Mouse (Mus musculus) heart, embryonic 13.5 days (tissue): ENCODE data around the gene Notch4. TPM values are rescaled to one million over a fixed set of nuclear protein-coding genes. Genes with fewer than 3 reads are reported as not detected.

Experiments
- ATAC-seq: fragments of 200-750 bp; cut with Nextera tagmentation; 2 replicates; pipeline ENCODE4 v1.8.0; 2017; ENCODE audit warnings: moderate TSS enrichment; ENCODE audit not compliant: insufficient number of reproducible peaks, low FRiP score, low TSS enrichment; ENCODE audit errors: extremely low read depth
- H3K27ac ChIP-seq: fragments of 300-500 bp; sonication (generic); replicated peaks from 2 replicates; pipeline ENCODE4 v1.5.1; 2015; ENCODE audit warnings: moderate library complexity, mild to moderate bottlenecking, inconsistent platforms
- H3K27me3 ChIP-seq: fragments of 300-500 bp; sonication (generic); replicated peaks from 2 replicates; pipeline ENCODE4 v1.6.1; 2015; ENCODE audit warnings: mild to moderate bottlenecking, inconsistent platforms
- H3K36me3 ChIP-seq: fragments of 300-500 bp; sonication (generic); 2 replicates; pipeline ENCODE4 v1.6.1; 2015; ENCODE audit warnings: mild to moderate bottlenecking, inconsistent platforms
- H3K4me1 ChIP-seq: fragments of 300-500 bp; sonication (generic); 2 replicates; pipeline ENCODE4 v1.6.1; 2015; ENCODE audit warnings: inconsistent platforms
- H3K4me2 ChIP-seq: fragments of 300-500 bp; sonication (generic); 2 replicates; pipeline ENCODE4 v1.6.1; 2015; ENCODE audit warnings: inconsistent platforms, mild to moderate bottlenecking, moderate library complexity
- H3K4me3 ChIP-seq: fragments of 300-500 bp; sonication (generic); 2 replicates; pipeline ENCODE4 v1.5.1; 2015; ENCODE audit warnings: moderate library complexity, mild to moderate bottlenecking, inconsistent platforms
- H3K9ac ChIP-seq: fragments of 300-500 bp; sonication (generic); 2 replicates; pipeline ENCODE4 v1.6.1; 2015; ENCODE audit warnings: inconsistent platforms, mild to moderate bottlenecking, moderate library complexity
- H3K9me3 ChIP-seq: fragments of 300-500 bp; sonication (generic); 2 replicates; pipeline ENCODE4 v1.6.1; 2016; ENCODE audit warnings: inconsistent platforms
- WGBS: fragments of 180-500 bp; shearing (Covaris S2); methylation state at CpG from one replicate; pipeline ENCODE4 v1.1.7; 2015; ENCODE audit warnings: mixed read lengths; 5-methylcytosine and 5-hydroxymethylcytosine counted together
- polyA plus RNA-seq: library from polyadenylated mRNA; unstranded; fragments of >200 nt; fragmentation: Nextera tagmentation; extraction: Ambion mirVana; gene quantifications from 2 replicates; pipeline ENCODE4 v1.2.1, GENCODE M21; 2015

Gene Notch4
- polyA plus RNA-seq, 1 experiment from 2014 or later, result 5.5 TPM

GRCm38 (mm10) chr17:34555483-34555882 is 8.6 kb upstream of the Notch4 start:
- no peak for ATAC-seq
- 20% methylated on average over 5 of the region's 5 CpGs for WGBS

GRCm38 (mm10) chr17:34556406-34556805 is 7.7 kb upstream of the Notch4 start:
- H3K27me3 ChIP-seq, result no peaks in the 10 kb centered on the region; the same call in 1 of the 2 replicates
- no peak overlapping the region for H3K9ac ChIP-seq
- H3K4me2 ChIP-seq, result no peak overlapping the region
- no peak overlapping the region for H3K4me3 ChIP-seq
- no peaks in the 10 kb centered on the region for H3K9me3 ChIP-seq
- 63% methylated on average over 8 of the region's 8 CpGs for WGBS
- no peaks in the 10 kb centered on the region for H3K36me3 ChIP-seq
- no peak overlapping the region for H3K27ac ChIP-seq
- ATAC-seq, result no peak
- no peaks in the 10 kb centered on the region for H3K4me1 ChIP-seq

More at GRCm38 (mm10) chr17:34555483-34555882, 8.6 kb upstream of the Notch4 start:
- no peaks in the 10 kb centered on the region for H3K36me3 ChIP-seq
- H3K9me3 ChIP-seq, result no peaks in the 10 kb centered on the region
- H3K27me3 ChIP-seq, result no peaks in the 10 kb centered on the region; the same call in 1 of the 2 replicates
- H3K4me2 ChIP-seq, result no peak overlapping the region
- no peak overlapping the region for H3K9ac ChIP-seq
- no peak overlapping the region for H3K27ac ChIP-seq
- no peaks in the 10 kb centered on the region for H3K4me1 ChIP-seq
- no peak overlapping the region for H3K4me3 ChIP-seq

- no peak overlapping the region for H3K9ac ChIP-seq
- no peaks in the 10 kb centered on the region for H3K36me3 ChIP-seq
- H3K27me3 ChIP-seq, result no peaks in the 10 kb centered on the region; the same call in 1 of the 2 replicates
- 78% methylated on average over 11 of the region's 11 CpGs for WGBS
- no peaks in the 10 kb centered on the region for H3K4me1 ChIP-seq
- H3K4me2 ChIP-seq, result no peak overlapping the region
- ATAC-seq, result no peak
- H3K4me3 ChIP-seq, result no peak overlapping the region
- no peaks in the 10 kb centered on the region for H3K9me3 ChIP-seq
- no peak overlapping the region for H3K27ac ChIP-seq
Observed at GRCm38 (mm10) chr17:34557411-34557810, 6.7 kb upstream of the Notch4 start.

GRCm38 (mm10) chr17:34559116-34559515 is 5.0 kb upstream of the Notch4 start:
- Histone ChIP-seq H3K9me3 (no peaks in the 10 kb centered on the region), H3K4me3 (no peak overlapping the region), H3K27me3 (no peaks in the 10 kb centered on the region; the same call in 1 of the 2 replicates), H3K36me3 (no peaks in the 10 kb centered on the region), H3K4me1 (peaks cover 4% of the 10 kb centered on the region), H3K27ac (no peak overlapping the region), H3K9ac (no peak overlapping the region), H3K4me2 (no peak overlapping the region)
- ATAC-seq, result no peak
- 78% methylated on average over 7 of the region's 7 CpGs for WGBS

- no peak overlapping the region for H3K27ac ChIP-seq
- H3K9me3 ChIP-seq, result no peaks in the 10 kb centered on the region
- no peaks in the 10 kb centered on the region; the same call in 1 of the 2 replicates for H3K27me3 ChIP-seq
- no peak for ATAC-seq
- H3K36me3 ChIP-seq, result no peaks in the 10 kb centered on the region
- no peak overlapping the region for H3K9ac ChIP-seq
- H3K4me2 ChIP-seq, result no peak overlapping the region
- 18% methylated on average over 15 of the region's 15 CpGs for WGBS
- H3K4me1 ChIP-seq, result peaks cover 12% of the 10 kb centered on the region
- no peak overlapping the region for H3K4me3 ChIP-seq
Observed at GRCm38 (mm10) chr17:34559895-34560294, 4.2 kb upstream of the Notch4 start.

GRCm38 (mm10) chr17:34560438-34560837 is 3.6 kb upstream of the Notch4 start:
- H3K27me3 ChIP-seq, result no peaks in the 10 kb centered on the region; the same call in 1 of the 2 replicates
- 83% methylated on average over 6 of the region's 6 CpGs for WGBS

DNA sequence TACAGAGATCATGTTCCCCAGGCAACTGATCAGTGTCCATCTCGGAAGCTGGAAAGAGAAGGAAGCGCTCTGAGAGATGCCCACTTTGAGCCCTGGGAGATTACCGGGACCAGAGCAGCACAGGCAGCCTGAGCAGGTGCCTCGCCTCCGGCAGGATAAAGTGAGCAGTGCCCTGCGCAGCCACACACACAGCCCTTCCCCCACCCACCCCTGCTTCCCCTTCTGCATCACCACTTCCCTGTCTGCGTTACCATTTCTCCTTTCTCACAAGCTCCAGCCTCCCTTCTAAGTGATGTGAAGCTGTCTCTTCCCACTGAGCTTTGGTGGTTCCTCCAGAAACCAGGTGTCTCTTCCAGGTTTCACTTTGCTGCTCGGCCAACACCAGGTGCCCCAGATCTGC is 2.9 kb upstream of the Notch4 start:
- no peak overlapping the region for H3K4me3 ChIP-seq
- no peak for ATAC-seq
- H3K9ac ChIP-seq, result no peak overlapping the region

More at GRCm38 (mm10) chr17:34560438-34560837, 3.6 kb upstream of the Notch4 start:
- H3K9me3 ChIP-seq, result no peaks in the 10 kb centered on the region
- no peak overlapping the region for H3K27ac ChIP-seq
- H3K9ac ChIP-seq, result no peak overlapping the region
- no peak for ATAC-seq
- H3K4me1 ChIP-seq, result peaks cover 15% of the 10 kb centered on the region
- H3K4me2 ChIP-seq, result no peak overlapping the region
- H3K4me3 ChIP-seq, result no peak overlapping the region
- no peaks in the 10 kb centered on the region for H3K36me3 ChIP-seq

GRCm38 (mm10) chr17:34562595-34562994 is 1.5 kb upstream of the Notch4 start:
- Histone ChIP-seq H3K4me2 (no peak overlapping the region), H3K4me3 (no peak overlapping the region), H3K4me1 (peaks cover 15% of the 10 kb centered on the region), H3K9me3 (no peaks in the 10 kb centered on the region), H3K9ac (no peak overlapping the region), H3K27ac (no peak overlapping the region), H3K27me3 (peaks cover 16% of the 10 kb centered on the region; the same call in 1 of the 2 replicates), H3K36me3 (no peaks in the 10 kb centered on the region)
- ATAC-seq, result no peak
- WGBS, result 46% methylated on average over 3 of the region's 3 CpGs

More for the DNA sequence above, 2.9 kb upstream of the Notch4 start:
- peaks cover 3% of the 10 kb centered on the region; the same call in 1 of the 2 replicates for H3K27me3 ChIP-seq
- H3K4me1 ChIP-seq, result peaks cover 15% of the 10 kb centered on the region
- 42% methylated on average over 8 of the region's 8 CpGs for WGBS
- H3K9me3 ChIP-seq, result no peaks in the 10 kb centered on the region
- peak overlapping the region; percentile 65; the same call in 1 of the 2 replicates for H3K27ac ChIP-seq
- H3K4me2 ChIP-seq, result 0 out of 2 replicates have a peak overlapping the region, but pooled peaks have one; percentile 9
- H3K36me3 ChIP-seq, result no peaks in the 10 kb centered on the region

- peaks cover 20% of the 10 kb centered on the region; the same call in 1 of the 2 replicates for H3K27me3 ChIP-seq
- H3K36me3 ChIP-seq, result no peaks in the 10 kb centered on the region
- peaks cover 15% of the 10 kb centered on the region for H3K4me1 ChIP-seq
- no peak overlapping the region for H3K4me3 ChIP-seq
- ATAC-seq, result no peak
- H3K27ac ChIP-seq, result no peak overlapping the region
- 65% methylated on average over 11 of the region's 11 CpGs for WGBS
- H3K9ac ChIP-seq, result no peak overlapping the region
- H3K4me2 ChIP-seq, result no peak overlapping the region
- H3K9me3 ChIP-seq, result no peaks in the 10 kb centered on the region
Observed at GRCm38 (mm10) chr17:34563354-34563753, 714 bp upstream of the Notch4 start.

- H3K36me3 ChIP-seq, result no peaks in the 10 kb centered on the region
- no peaks in the 10 kb centered on the region for H3K9me3 ChIP-seq
- H3K4me2 ChIP-seq, result peak overlapping the region; percentile 61
- 20% methylated on average over 3 of the region's 3 CpGs for WGBS
- peak overlapping the region; percentile 74 for H3K9ac ChIP-seq
- peak overlapping the region; percentile 40 for H3K4me3 ChIP-seq
- H3K4me1 ChIP-seq, result peaks cover 15% of the 10 kb centered on the region
- H3K27me3 ChIP-seq, result peaks cover 26% of the 10 kb centered on the region; the same call in 1 of the 2 replicates
- 0 out of 2 replicates have a peak, but pooled peaks have one; percentile 21 for ATAC-seq
- peak overlapping the region; percentile 88 for H3K27ac ChIP-seq
Observed at GRCm38 (mm10) chr17:34564796-34565195, 728 bp downstream of the Notch4 start.

DNA sequence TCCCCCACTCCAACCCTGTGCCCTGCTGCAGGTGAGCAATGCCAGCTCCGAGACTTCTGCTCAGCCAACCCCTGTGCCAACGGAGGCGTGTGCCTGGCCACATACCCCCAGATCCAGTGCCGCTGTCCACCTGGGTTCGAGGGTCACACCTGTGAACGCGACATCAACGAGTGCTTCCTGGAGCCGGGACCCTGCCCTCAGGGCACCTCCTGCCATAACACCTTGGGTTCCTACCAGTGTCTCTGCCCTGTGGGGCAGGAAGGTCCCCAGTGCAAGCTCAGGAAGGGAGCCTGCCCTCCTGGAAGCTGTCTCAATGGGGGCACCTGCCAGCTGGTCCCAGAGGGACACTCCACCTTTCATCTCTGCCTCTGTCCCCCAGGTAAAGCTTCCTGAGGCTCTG is 3.2 kb downstream of the Notch4 start:
- Histone ChIP-seq H3K36me3 (peaks cover 4% of the 10 kb centered on the region; the same call in 1 of the 2 replicates), H3K4me1 (peaks cover 15% of the 10 kb centered on the region), H3K9ac (no peak overlapping the region), H3K4me2 (no peak overlapping the region), H3K9me3 (no peaks in the 10 kb centered on the region), H3K4me3 (no peak overlapping the region), H3K27ac (no peak overlapping the region), H3K27me3 (peaks cover 26% of the 10 kb centered on the region; the same call in 1 of the 2 replicates)
- 56% methylated on average over 9 of the region's 9 CpGs for WGBS
- ATAC-seq, result no peak

DNA sequence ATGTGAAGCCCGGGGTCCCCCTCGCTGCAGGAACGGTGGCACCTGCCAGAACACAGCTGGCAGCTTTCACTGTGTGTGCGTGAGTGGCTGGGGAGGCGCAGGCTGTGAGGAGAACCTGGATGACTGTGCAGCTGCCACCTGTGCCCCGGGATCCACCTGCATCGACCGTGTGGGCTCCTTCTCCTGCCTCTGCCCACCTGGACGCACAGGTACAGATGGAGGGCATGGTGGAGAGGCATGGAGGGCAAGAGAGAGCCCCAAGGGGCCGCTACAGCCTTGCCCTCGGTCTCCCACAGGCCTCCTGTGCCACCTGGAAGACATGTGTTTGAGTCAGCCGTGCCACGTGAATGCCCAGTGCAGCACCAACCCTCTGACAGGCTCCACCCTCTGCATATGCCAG is 4.4 kb downstream of the Notch4 start:
- Histone ChIP-seq H3K4me3 (no peak overlapping the region), H3K27me3 (peaks cover 26% of the 10 kb centered on the region; the same call in 1 of the 2 replicates), H3K9ac (no peak overlapping the region), H3K9me3 (no peaks in the 10 kb centered on the region), H3K27ac (no peak overlapping the region), H3K4me1 (peaks cover 15% of the 10 kb centered on the region), H3K4me2 (no peak overlapping the region), H3K36me3 (peaks cover 4% of the 10 kb centered on the region; the same call in 1 of the 2 replicates)
- 63% methylated on average over 13 of the region's 13 CpGs for WGBS
- ATAC-seq, result no peak
